8 mouse cellular contexts compared by ENCODE assay signal in the genomic region with DNA sequence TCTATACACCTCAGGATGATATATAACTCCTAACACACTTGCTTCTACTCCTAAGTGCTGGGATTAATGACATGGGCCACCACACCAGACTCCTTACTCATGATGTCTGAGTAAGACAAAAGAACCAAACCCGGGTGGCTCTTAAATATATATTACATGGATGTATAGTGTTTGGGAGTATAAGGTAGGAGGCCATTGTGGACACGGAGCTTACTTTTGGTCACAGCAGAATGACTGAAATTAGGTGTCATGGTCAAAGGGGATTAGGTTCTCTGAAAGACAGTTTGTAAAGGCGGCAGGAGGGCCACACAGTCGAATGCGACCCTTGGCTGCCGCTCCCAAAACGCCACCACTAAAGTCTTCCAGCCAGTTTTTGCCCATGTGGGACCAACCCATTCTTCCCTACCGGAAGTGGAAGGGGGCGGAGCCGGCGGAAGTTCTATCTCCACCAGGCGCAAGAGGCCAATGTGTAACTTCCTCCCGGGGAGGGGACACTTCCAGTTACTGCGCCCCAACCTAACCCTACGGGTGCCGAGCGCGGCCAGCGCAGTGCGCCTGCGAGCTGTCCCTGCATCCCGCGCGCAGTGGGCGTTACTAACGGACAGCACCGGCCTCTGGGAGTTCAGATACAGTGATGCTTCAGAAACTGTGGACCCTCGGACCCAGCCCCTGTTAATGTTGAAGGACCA. TPM values are rescaled to one million over a fixed set of nuclear protein-coding genes. Genes with fewer than 3 reads are reported as not detected.
DNase-seq lines count a peak whose midpoint lies in the region; ATAC-seq lines count a peak whose summit lies in the region.

No protein-coding gene starts in this region.

- H3K9ac ChIP-seq in hindbrain, embryonic 12.5 days, result peak overlapping the region; percentile 60

- H3K4me2 ChIP-seq in hindbrain, embryonic 12.5 days (replicated peaks), result peak overlapping the region; percentile 61

- 19% methylated on average over 28 of the region's 28 CpGs for WGBS in hindbrain, embryonic 12.5 days

- H3K4me1 ChIP-seq in hindbrain, embryonic 12.5 days, result peaks cover 7% of the 10 kb centered on the region

- peaks cover 13% of the 10 kb centered on the region; the same call in 1 of the 2 replicates for H3K27me3 ChIP-seq in hindbrain, embryonic 12.5 days

- peak; percentile 96 for ATAC-seq in hindbrain, embryonic 12.5 days (ENCODE audit: low FRiP score)

- peak overlapping the region; percentile 46; the same call in 1 of the 2 replicates for H3K27ac ChIP-seq in hindbrain, embryonic 12.5 days

- no peaks in the 10 kb centered on the region for H3K9me3 ChIP-seq in hindbrain, embryonic 12.5 days (replicated peaks)

- peak overlapping the region; percentile 45 for H3K4me3 ChIP-seq in hindbrain, embryonic 12.5 days

- no peaks in the 10 kb centered on the region for H3K36me3 ChIP-seq in hindbrain, embryonic 12.5 days

- DNase-seq in Muller cell, postnatal 12 days (ENCODE audit: inconsistent ontology term), result peak; percentile 92
- peak; percentile 89 to 94 for DNase-seq in cerebellum, postnatal 10 days
- DNase-seq in frontal cortex, postnatal 10 days (ENCODE audit: low spot score in 2 of 2), result peak; percentile 87
- DNase-seq in layer of hippocampus, postnatal 14 days (ENCODE audit: low spot score in 2 of 2), result peak; percentile 85 to 92
- peak; percentile 86 for DNase-seq in lung, postnatal 14 days
- peak; percentile 52 for DNase-seq in retina, adult 2 months (ENCODE audit: low read depth, low spot score)
- peak; percentile 76 to 84 for DNase-seq in thymus, postnatal 36 days

RNA-seq across cellular contexts. Expression of a gene that starts 25.8 kb away (rescaled TPM):
- polyA plus RNA-seq in hindbrain, embryonic 12.5 days (2016; fragmentation: Nextera tagmentation; extraction: Ambion mirVana), result 37.0 and 37.7 TPM in 2 replicates
- total RNA-seq in layer of hippocampus, postnatal 14 days (2021), result 10 to 100 TPM; 20.0 to 23.4 TPM

RNA-seq across cellular contexts. Expression of a gene that starts 59.7 kb away (rescaled TPM):
- 47.8 and 51.7 TPM in 2 replicates for polyA plus RNA-seq in hindbrain, embryonic 12.5 days (2016; fragmentation: Nextera tagmentation; extraction: Ambion mirVana)
- 10 to 100 TPM; 40.5 to 41.8 TPM for total RNA-seq in layer of hippocampus, postnatal 14 days (2021)

Comparison
In these comparisons a context has a peak if more than half of its experiments do, and no peak if none do; other contexts are left out.
1. Peak in every context shown above with its lines: DNase-seq, ATAC-seq, H3K4me3 ChIP-seq and H3K27ac ChIP-seq.